Mouse (Mus musculus): ENCODE results near the gene Rab3d. TPM values are rescaled to one million over a fixed set of nuclear protein-coding genes. Genes with fewer than 3 reads are reported as not detected.
A peak's percentile ranks its signal among the peaks of the same experiment; 100 is the strongest.

The Rab3d gene
- polyA plus RNA-seq, 1 experiment from 2014 or later = 15.2 TPM

- Histone ChIP-seq H3K27me3 (ENCODE audit: control insufficient read depth, insufficient read depth, low read length) (peaks cover 19% of the 10 kb centered on the region), H3K27ac (peak within 1 kb of the TSS; percentile 97), H3K36me3 (replicated peaks; ENCODE audit: control insufficient read depth, insufficient read depth) (no peaks in the 10 kb centered on the region), H3K9ac (peak within 1 kb of the TSS; percentile 80), H3K9me3 (ENCODE audit: control insufficient read depth, low read length) (no peaks in the 10 kb centered on the region), H3K4me3 (replicated peaks; ENCODE audit: low read length) (peak within 1 kb of the TSS; percentile 64), H3K4me1 (replicated peaks; ENCODE audit: control insufficient read depth, insufficient read depth, low read length) (peaks cover 11% of the 10 kb centered on the region), H3K4me2 (replicated peaks) (peak within 1 kb of the TSS; percentile 73)
- peak; percentile 98 for ATAC-seq (ENCODE audit: low FRiP score)
- DNase-seq (ENCODE audit: low spot score) = peak; percentile 98
- WGBS = under 1% methylated on average over 51 of the region's 54 CpGs
Observed at GRCm38 (mm10) chr9:21955570-21956281, 37.7 kb upstream of the Rab3d start, which contains the start of gene Swsap1. Swsap1 (plus strand) TSS chr9:21955755.

- 2% methylated on average over 18 of the region's 18 CpGs for WGBS
- H3K4me2 ChIP-seq (replicated peaks) = peak overlapping the region; percentile 50
- DNase-seq (ENCODE audit: low spot score) = no peak
- no peaks in the 10 kb centered on the region for H3K9me3 ChIP-seq (ENCODE audit: control insufficient read depth, low read length)
- H3K4me1 ChIP-seq (replicated peaks; ENCODE audit: control insufficient read depth, insufficient read depth, low read length) = peaks cover 11% of the 10 kb centered on the region
- H3K4me3 ChIP-seq (replicated peaks; ENCODE audit: low read length) = peak overlapping the region; percentile 64
- peaks cover 13% of the 10 kb centered on the region for H3K27me3 ChIP-seq (ENCODE audit: control insufficient read depth, insufficient read depth, low read length)
- peak; percentile 58 for ATAC-seq (ENCODE audit: low FRiP score)
- peak overlapping the region; percentile 80; the same call in 1 of the 2 replicates for H3K9ac ChIP-seq
- H3K36me3 ChIP-seq (replicated peaks; ENCODE audit: control insufficient read depth, insufficient read depth) = no peaks in the 10 kb centered on the region
- H3K27ac ChIP-seq = peak overlapping the region; percentile 97
Observed at GRCm38 (mm10) chr9:21955225-21955569, 37.2 kb upstream of the Rab3d start.

GRCm38 (mm10) chr9:21954635-21955034 is 36.6 kb upstream of the Rab3d start:
- 77% methylated on average over 3 of the region's 3 CpGs for WGBS
- no peak for ATAC-seq (ENCODE audit: low FRiP score)
- Histone ChIP-seq H3K27ac (no peak overlapping the region), H3K36me3 (replicated peaks; ENCODE audit: control insufficient read depth, insufficient read depth) (no peaks in the 10 kb centered on the region), H3K4me2 (replicated peaks) (peak overlapping the region; percentile 50; the same call in 1 of the 2 replicates), H3K9ac (peak overlapping the region; percentile 80; the same call in 1 of the 2 replicates), H3K4me1 (replicated peaks; ENCODE audit: control insufficient read depth, insufficient read depth, low read length) (peaks cover 11% of the 10 kb centered on the region), H3K27me3 (ENCODE audit: control insufficient read depth, insufficient read depth, low read length) (peaks cover 8% of the 10 kb centered on the region), H3K4me3 (replicated peaks; ENCODE audit: low read length) (peak overlapping the region; percentile 64; the same call in 1 of the 2 replicates), H3K9me3 (ENCODE audit: control insufficient read depth, low read length) (no peaks in the 10 kb centered on the region)
- no peak for DNase-seq (ENCODE audit: low spot score)

- Histone ChIP-seq H3K4me2 (replicated peaks) (no peak overlapping the region; the same call in 1 of the 2 replicates), H3K9me3 (ENCODE audit: control insufficient read depth, low read length) (no peaks in the 10 kb centered on the region), H3K4me3 (replicated peaks; ENCODE audit: low read length) (no peak overlapping the region), H3K9ac (no peak overlapping the region), H3K4me1 (replicated peaks; ENCODE audit: control insufficient read depth, insufficient read depth, low read length) (peaks cover 11% of the 10 kb centered on the region), H3K27me3 (ENCODE audit: control insufficient read depth, insufficient read depth, low read length) (no peaks in the 10 kb centered on the region), H3K36me3 (replicated peaks; ENCODE audit: control insufficient read depth, insufficient read depth) (peaks cover 1% of the 10 kb centered on the region; the same call in 1 of the 2 replicates), H3K27ac (peak overlapping the region; percentile 5; the same call in 1 of the 2 replicates)
- ATAC-seq (ENCODE audit: low FRiP score) (no peak), DNase-seq (ENCODE audit: low spot score) (no peak)
- WGBS = 6% methylated on average over 3 of the region's 3 CpGs
Observed at GRCm38 (mm10) chr9:21953600-21953999, 35.6 kb upstream of the Rab3d start.

- WGBS = 86% methylated on average over 3 of the region's 3 CpGs
- DNase-seq (ENCODE audit: low spot score) (no peak), ATAC-seq (ENCODE audit: low FRiP score) (no peak)
- peaks cover 18% of the 10 kb centered on the region for H3K36me3 ChIP-seq (replicated peaks; ENCODE audit: control insufficient read depth, insufficient read depth)
- H3K4me2 ChIP-seq (replicated peaks) = no peak overlapping the region
- peaks cover 11% of the 10 kb centered on the region for H3K4me1 ChIP-seq (replicated peaks; ENCODE audit: control insufficient read depth, insufficient read depth, low read length)
- no peak overlapping the region for H3K9ac ChIP-seq
- no peak overlapping the region for H3K27ac ChIP-seq
- H3K27me3 ChIP-seq (ENCODE audit: control insufficient read depth, insufficient read depth, low read length) = no peaks in the 10 kb centered on the region
- H3K9me3 ChIP-seq (ENCODE audit: control insufficient read depth, low read length) = no peaks in the 10 kb centered on the region
- H3K4me3 ChIP-seq (replicated peaks; ENCODE audit: low read length) = no peak overlapping the region
Observed at GRCm38 (mm10) chr9:21951977-21952376, 34.0 kb upstream of the Rab3d start.

- Histone ChIP-seq H3K4me1 (replicated peaks; ENCODE audit: control insufficient read depth, insufficient read depth, low read length) (0 out of 2 replicates have a peak, but pooled peaks cover 6% of the 10 kb centered on the region), H3K36me3 (replicated peaks; ENCODE audit: control insufficient read depth, insufficient read depth) (peaks cover 34% of the 10 kb centered on the region), H3K27me3 (ENCODE audit: control insufficient read depth, insufficient read depth, low read length) (no peaks in the 10 kb centered on the region), H3K4me2 (replicated peaks) (no peak overlapping the region), H3K4me3 (replicated peaks; ENCODE audit: low read length) (no peak overlapping the region), H3K9me3 (ENCODE audit: control insufficient read depth, low read length) (no peaks in the 10 kb centered on the region), H3K9ac (no peak overlapping the region), H3K27ac (no peak overlapping the region)
- 19% methylated on average over 11 of the region's 11 CpGs for WGBS
- ATAC-seq (ENCODE audit: low FRiP score) = no peak
- peak; percentile 71 for DNase-seq (ENCODE audit: low spot score)
Observed at GRCm38 (mm10) chr9:21950322-21950721, 32.3 kb upstream of the Rab3d start.

DNA sequence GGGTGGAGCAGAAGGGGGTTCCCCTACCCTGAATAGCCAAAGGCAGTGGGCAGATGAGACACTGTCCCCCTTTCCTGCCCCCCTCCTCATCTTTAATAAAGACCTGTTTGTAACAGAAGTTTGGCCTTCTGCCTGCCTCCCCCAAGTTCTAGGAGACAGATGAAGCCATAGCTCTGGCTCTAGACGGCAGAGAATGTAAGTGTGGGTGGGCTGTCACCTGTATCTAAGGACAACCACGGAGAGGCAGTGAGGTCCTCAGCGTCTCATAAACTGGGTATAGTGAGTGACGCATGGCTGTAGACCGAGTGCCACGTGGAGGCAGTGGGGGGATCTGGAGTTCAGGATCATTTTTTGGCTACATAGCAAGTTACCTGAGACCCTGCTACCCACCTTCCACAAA is 30.8 kb upstream of the Rab3d start:
- Histone ChIP-seq H3K4me1 (replicated peaks; ENCODE audit: control insufficient read depth, insufficient read depth, low read length) (0 out of 2 replicates have a peak, but pooled peaks cover 6% of the 10 kb centered on the region), H3K9ac (no peak overlapping the region), H3K9me3 (ENCODE audit: control insufficient read depth, low read length) (no peaks in the 10 kb centered on the region), H3K4me2 (replicated peaks) (no peak overlapping the region), H3K36me3 (replicated peaks; ENCODE audit: control insufficient read depth, insufficient read depth) (peaks cover 46% of the 10 kb centered on the region), H3K27me3 (ENCODE audit: control insufficient read depth, insufficient read depth, low read length) (no peaks in the 10 kb centered on the region), H3K27ac (no peak overlapping the region), H3K4me3 (replicated peaks; ENCODE audit: low read length) (no peak overlapping the region)
- no peak for DNase-seq (ENCODE audit: low spot score)
- ATAC-seq (ENCODE audit: low FRiP score) = no peak
- 67% methylated on average over 6 of the region's 6 CpGs for WGBS

- 68% methylated on average over 8 of the region's 8 CpGs for WGBS
- H3K9me3 ChIP-seq (ENCODE audit: control insufficient read depth, low read length) = no peaks in the 10 kb centered on the region
- peaks cover 46% of the 10 kb centered on the region for H3K36me3 ChIP-seq (replicated peaks; ENCODE audit: control insufficient read depth, insufficient read depth)
- no peak overlapping the region for H3K4me3 ChIP-seq (replicated peaks; ENCODE audit: low read length)
- no peak overlapping the region for H3K9ac ChIP-seq
- DNase-seq (ENCODE audit: low spot score) = no peak
- no peak overlapping the region for H3K27ac ChIP-seq
- H3K27me3 ChIP-seq (ENCODE audit: control insufficient read depth, insufficient read depth, low read length) = no peaks in the 10 kb centered on the region
- H3K4me2 ChIP-seq (replicated peaks) = no peak overlapping the region
- H3K4me1 ChIP-seq (replicated peaks; ENCODE audit: control insufficient read depth, insufficient read depth, low read length) = 0 out of 2 replicates have a peak, but pooled peaks cover under 1% of the 10 kb centered on the region
- no peak for ATAC-seq (ENCODE audit: low FRiP score)
Observed at GRCm38 (mm10) chr9:21948146-21948545, 30.2 kb upstream of the Rab3d start.

- no peak for ATAC-seq (ENCODE audit: low FRiP score)
- no peak overlapping the region for H3K4me2 ChIP-seq (replicated peaks)
- no peak overlapping the region for H3K9ac ChIP-seq
- DNase-seq (ENCODE audit: low spot score) = no peak
- H3K9me3 ChIP-seq (ENCODE audit: control insufficient read depth, low read length) = no peaks in the 10 kb centered on the region
- H3K36me3 ChIP-seq (replicated peaks; ENCODE audit: control insufficient read depth, insufficient read depth) = peaks cover 46% of the 10 kb centered on the region
- 11% methylated on average over 28 of the region's 28 CpGs for WGBS
- H3K27ac ChIP-seq = no peak overlapping the region
- no peaks in the 10 kb centered on the region for H3K27me3 ChIP-seq (ENCODE audit: control insufficient read depth, insufficient read depth, low read length)
- H3K4me1 ChIP-seq (replicated peaks; ENCODE audit: control insufficient read depth, insufficient read depth, low read length) = no peaks in the 10 kb centered on the region
- H3K4me3 ChIP-seq (replicated peaks; ENCODE audit: low read length) = no peak overlapping the region
Observed at GRCm38 (mm10) chr9:21947540-21948130, 29.6 kb upstream of the Rab3d start.
